Mouse (Mus musculus): Measurements from ENCODE around the gene Sh3rf1. TPM values are rescaled to one million over a fixed set of nuclear protein-coding genes. Genes with fewer than 3 reads are reported as not detected.

Gene Sh3rf1
- polyA plus RNA-seq, 1 experiment from 2014 or later, result 8.3 TPM

DNA sequence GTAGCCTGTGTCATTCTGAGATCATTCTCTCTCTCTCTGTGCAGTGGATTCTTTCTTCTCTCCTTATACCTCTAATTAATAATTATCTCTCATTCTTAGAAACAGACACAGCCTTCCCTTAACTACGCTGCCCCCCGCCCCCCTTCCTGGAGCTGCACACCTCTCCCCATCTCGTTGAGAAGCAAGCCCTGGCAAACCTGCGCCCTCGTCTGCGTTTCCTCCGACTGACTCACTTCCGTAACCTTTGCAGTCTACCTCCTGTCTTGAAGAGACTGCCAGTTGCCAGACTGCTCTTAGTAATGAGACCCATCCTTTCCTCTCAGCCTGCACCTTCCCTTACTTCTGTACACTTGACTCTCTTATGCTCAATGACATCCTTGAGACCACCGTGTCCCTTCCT is 46.9 kb downstream of the Sh3rf1 start:
- Histone ChIP-seq H3K9ac (ENCODE audit: low read depth, low read length) (no peak overlapping the region), H3K36me3 (ENCODE audit: control insufficient read depth, insufficient read depth) (no peaks in the 10 kb centered on the region), H3K4me2 (replicated peaks; ENCODE audit: low read depth) (no peak overlapping the region), H3K4me3 (ENCODE audit: low read depth, low read length) (no peak overlapping the region), H3K9me3 (ENCODE audit: control insufficient read depth) (no peaks in the 10 kb centered on the region), H3K4me1 (replicated peaks; ENCODE audit: control insufficient read depth, insufficient read depth, low read length) (peaks cover 12% of the 10 kb centered on the region), H3K27me3 (replicated peaks; ENCODE audit: control insufficient read depth, insufficient read depth, low read length) (no peaks in the 10 kb centered on the region), H3K27ac (ENCODE audit: low read depth, low read length) (no peak overlapping the region)
- WGBS, result 76% methylated on average over 9 of the region's 9 CpGs
- ATAC-seq, result no peak
- TF ChIP-seq CTCF (IDR thresholded peaks at IDR 0.05; ENCODE audit: low read depth), result no peak

DNA sequence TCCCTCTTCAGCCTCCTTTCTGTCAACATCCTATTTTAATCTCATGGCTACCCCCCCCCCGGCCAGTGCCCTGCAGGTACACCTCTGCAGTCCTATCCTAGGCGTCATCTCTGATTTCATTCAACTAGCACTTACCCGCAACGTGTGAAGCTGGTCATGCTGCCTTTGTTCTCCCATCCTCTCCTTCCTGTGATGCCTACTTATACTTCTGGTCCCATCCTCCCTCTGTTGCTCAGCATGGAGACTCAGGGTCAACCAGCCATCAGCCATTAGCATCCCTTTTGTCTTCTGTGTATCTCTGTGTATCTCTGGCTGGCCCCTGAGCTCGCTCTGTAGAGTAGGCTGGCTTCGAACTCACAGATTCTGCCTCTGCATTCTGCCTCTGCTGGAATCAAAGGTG is 47.3 kb downstream of the Sh3rf1 start:
- Histone ChIP-seq H3K4me2 (replicated peaks; ENCODE audit: low read depth) (no peak overlapping the region), H3K36me3 (ENCODE audit: control insufficient read depth, insufficient read depth) (no peaks in the 10 kb centered on the region), H3K27ac (ENCODE audit: low read depth, low read length) (no peak overlapping the region), H3K9ac (ENCODE audit: low read depth, low read length) (no peak overlapping the region), H3K9me3 (ENCODE audit: control insufficient read depth) (no peaks in the 10 kb centered on the region), H3K27me3 (replicated peaks; ENCODE audit: control insufficient read depth, insufficient read depth, low read length) (no peaks in the 10 kb centered on the region), H3K4me3 (ENCODE audit: low read depth, low read length) (no peak overlapping the region), H3K4me1 (replicated peaks; ENCODE audit: control insufficient read depth, insufficient read depth, low read length) (peaks cover 16% of the 10 kb centered on the region)
- WGBS, result 94% methylated on average over 4 of the region's 6 CpGs
- no peak for ATAC-seq
- no peak for TF ChIP-seq CTCF (IDR thresholded peaks at IDR 0.05; ENCODE audit: low read depth)

DNA sequence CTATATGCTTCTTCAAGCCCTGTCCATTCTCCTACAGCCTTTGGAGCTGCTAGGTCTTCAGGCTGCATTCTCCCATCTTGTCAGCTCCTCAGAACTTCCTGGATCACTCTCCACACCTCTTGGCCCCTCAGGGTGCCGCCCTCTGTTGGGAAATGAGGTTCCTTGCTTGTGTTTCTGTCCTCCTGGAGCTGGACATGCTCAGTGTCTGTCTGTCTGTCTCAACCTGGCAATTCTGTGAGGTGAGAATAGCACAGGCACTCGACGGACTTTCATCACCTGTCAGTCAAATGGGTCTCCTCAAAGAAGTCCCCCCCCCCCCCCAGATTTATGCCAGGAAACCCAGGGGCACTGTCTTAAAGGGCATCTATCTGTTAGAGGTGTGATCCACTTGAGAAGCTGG is 49.2 kb downstream of the Sh3rf1 start:
- ATAC-seq, result peak; percentile 50
- Histone ChIP-seq H3K4me2 (replicated peaks; ENCODE audit: low read depth) (peak overlapping the region; percentile 53), H3K9me3 (ENCODE audit: control insufficient read depth) (no peaks in the 10 kb centered on the region), H3K27ac (ENCODE audit: low read depth, low read length) (peak overlapping the region; percentile 77), H3K27me3 (replicated peaks; ENCODE audit: control insufficient read depth, insufficient read depth, low read length) (no peaks in the 10 kb centered on the region), H3K9ac (ENCODE audit: low read depth, low read length) (0 out of 2 replicates have a peak overlapping the region, but pooled peaks have one; percentile 37), H3K4me3 (ENCODE audit: low read depth, low read length) (no peak overlapping the region), H3K4me1 (replicated peaks; ENCODE audit: control insufficient read depth, insufficient read depth, low read length) (peaks cover 21% of the 10 kb centered on the region), H3K36me3 (ENCODE audit: control insufficient read depth, insufficient read depth) (no peaks in the 10 kb centered on the region)
- 39% methylated on average over 3 of the region's 3 CpGs for WGBS
- TF ChIP-seq CTCF (IDR thresholded peaks at IDR 0.05; ENCODE audit: low read depth), result peak; percentile 49

DNA sequence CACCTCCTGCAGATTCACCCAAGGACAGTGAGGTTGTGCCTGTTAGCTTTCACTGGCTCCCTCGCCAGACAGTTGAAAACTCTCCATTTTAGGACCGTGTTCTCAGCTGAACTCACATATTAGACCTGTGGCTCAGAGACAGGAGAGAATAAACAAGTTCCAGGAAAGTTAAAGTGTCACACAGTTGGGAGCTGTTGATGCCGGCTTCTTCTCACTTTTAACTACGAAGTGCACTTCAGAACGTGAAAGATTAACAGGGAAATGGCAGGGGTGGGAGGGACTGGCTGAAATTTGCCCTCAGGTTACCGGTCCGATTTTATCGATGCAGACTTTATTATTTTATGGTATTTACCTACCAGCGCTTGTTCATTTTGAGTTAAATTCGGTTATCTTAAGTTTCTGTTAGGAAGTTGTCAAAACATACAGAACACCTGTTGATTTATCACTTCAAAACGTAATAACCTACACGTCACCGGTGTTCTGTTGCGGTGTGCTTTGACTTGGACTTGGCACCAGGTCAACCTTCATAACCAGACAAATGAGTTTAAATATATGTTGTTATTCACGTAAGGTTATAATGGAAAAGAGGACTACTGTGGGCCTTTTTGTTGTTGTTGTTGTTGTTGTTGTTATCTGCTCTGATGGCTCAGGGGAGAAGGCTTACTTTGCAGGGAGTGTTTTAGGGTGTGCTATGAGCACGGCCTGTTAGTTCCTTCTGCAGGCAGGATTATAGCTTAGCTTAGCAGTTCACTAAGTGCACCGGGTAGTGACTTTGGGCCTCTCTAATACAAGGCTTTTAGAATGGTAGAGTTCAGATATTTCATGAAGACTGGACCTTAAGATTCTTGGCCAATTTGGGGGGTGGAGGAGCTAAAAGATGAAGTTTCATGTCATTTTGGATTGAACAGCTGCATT is 49.9 kb downstream of the Sh3rf1 start:
- Histone ChIP-seq H3K9ac (ENCODE audit: low read depth, low read length) (0 out of 2 replicates have a peak overlapping the region, but pooled peaks have one; percentile 37), H3K4me3 (ENCODE audit: low read depth, low read length) (no peak overlapping the region), H3K36me3 (ENCODE audit: control insufficient read depth, insufficient read depth) (no peaks in the 10 kb centered on the region), H3K4me1 (replicated peaks; ENCODE audit: control insufficient read depth, insufficient read depth, low read length) (peaks cover 21% of the 10 kb centered on the region), H3K9me3 (ENCODE audit: control insufficient read depth) (no peaks in the 10 kb centered on the region), H3K27ac (ENCODE audit: low read depth, low read length) (peak overlapping the region; percentile 77), H3K4me2 (replicated peaks; ENCODE audit: low read depth) (peak overlapping the region; percentile 53), H3K27me3 (replicated peaks; ENCODE audit: control insufficient read depth, insufficient read depth, low read length) (no peaks in the 10 kb centered on the region)
- ATAC-seq, result peak; percentile 85
- TF ChIP-seq CTCF (IDR thresholded peaks at IDR 0.05; ENCODE audit: low read depth), result no peak
- WGBS, result 27% methylated on average over 17 of the region's 17 CpGs

DNA sequence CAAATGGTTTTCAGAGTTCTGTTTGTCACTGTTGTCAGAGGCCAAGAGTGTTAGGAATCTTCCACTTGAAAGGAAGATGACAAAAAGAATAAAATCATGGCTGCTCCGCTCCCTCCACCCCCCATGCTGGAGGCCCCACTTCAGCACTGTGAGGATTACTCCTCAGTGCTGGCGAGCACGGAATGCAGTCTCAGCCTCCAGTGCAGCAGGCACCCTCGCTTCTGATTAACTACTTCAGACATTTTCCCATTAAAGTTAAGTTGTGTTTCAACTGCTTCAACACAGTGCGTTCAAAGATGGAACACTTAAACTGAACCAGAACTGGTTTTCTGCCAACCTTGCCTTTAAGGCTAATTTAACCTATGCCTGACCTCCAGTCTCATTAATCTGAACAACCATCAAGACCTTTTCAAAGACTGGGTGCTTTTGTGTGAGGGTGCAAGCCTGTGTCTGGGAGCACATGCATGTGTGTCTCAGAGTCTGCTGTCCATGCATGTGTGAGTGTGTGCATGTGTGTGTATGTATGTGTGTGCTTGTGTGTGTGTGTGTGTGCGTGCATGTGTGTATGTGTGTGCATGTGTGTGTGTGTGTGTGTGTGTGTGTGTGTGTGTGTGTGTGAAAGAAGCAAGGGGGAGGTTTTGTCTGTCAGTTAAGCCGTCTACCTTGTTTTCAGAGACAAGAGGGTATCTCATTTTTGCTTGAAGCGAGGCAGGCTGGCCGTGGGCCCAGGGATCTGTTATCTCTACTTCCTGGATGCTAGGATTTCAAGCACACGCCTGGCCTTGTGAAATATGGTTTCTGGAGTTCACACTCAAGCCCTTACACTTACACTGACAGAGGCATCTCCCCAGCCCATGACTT is 51.2 kb downstream of the Sh3rf1 start:
- ATAC-seq, result no peak
- WGBS, result 28% methylated on average over 10 of the region's 10 CpGs
- H3K9me3 ChIP-seq (ENCODE audit: control insufficient read depth), result no peaks in the 10 kb centered on the region
- H3K36me3 ChIP-seq (ENCODE audit: control insufficient read depth, insufficient read depth), result 0 out of 2 replicates have a peak, but pooled peaks cover 5% of the 10 kb centered on the region
- H3K9ac ChIP-seq (ENCODE audit: low read depth, low read length), result no peak overlapping the region
- no peak overlapping the region for H3K4me3 ChIP-seq (ENCODE audit: low read depth, low read length)
- H3K4me2 ChIP-seq (replicated peaks; ENCODE audit: low read depth), result 0 out of 2 replicates have a peak overlapping the region, but pooled peaks have one; percentile 1
- TF ChIP-seq CTCF (IDR thresholded peaks at IDR 0.05; ENCODE audit: low read depth), result no peak
- H3K4me1 ChIP-seq (replicated peaks; ENCODE audit: control insufficient read depth, insufficient read depth, low read length), result peaks cover 24% of the 10 kb centered on the region
- H3K27me3 ChIP-seq (replicated peaks; ENCODE audit: control insufficient read depth, insufficient read depth, low read length), result no peaks in the 10 kb centered on the region
- H3K27ac ChIP-seq (ENCODE audit: low read depth, low read length), result peak overlapping the region; percentile 24; the same call in 1 of the 2 replicates
